Mouse (Mus musculus): ENCODE data around the gene Lrsam1.
"Not testable (repeated sequence)": the region's sequence is repeated elsewhere in the genome, so short reads cannot be mapped to it uniquely, and the experiment has no call there.

Lrsam1 gene

DNA sequence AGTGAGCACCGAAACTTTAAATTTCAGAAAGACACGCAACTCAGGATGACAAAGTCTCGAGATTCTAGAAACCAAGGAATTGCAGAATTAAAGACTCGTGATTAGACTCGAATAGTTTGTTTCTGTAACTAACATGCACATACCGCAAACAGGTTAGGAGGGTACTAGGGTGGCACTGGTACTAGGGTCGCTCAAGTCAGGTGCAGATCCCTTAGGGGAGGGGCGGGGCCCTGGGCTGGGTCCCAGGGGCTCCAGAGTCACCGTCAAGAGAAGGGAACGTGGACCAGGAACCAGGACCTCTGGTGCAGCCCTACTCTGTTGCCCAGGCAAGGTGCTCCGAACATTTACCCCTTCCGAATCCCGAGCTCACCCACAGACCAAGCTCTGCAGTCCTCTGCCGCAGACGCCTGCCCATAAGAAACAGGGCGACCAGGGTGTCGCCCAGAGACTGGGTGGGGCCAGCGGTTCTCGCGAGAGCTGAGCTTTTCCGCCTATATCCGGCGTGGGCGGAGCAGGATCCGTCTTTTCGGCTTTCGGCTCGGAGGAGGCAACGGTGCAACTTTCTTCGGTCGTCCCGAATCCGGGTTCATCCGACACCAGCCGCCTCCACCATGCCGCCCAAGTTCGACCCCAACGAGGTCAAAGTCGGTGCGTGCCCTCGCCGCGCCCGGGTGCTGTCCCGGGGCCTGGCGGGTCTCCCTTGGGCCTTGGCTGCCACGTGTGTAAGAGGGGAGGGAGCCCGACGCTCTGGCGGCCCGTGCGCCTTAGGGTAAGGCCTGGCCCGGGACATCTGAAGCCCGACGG is at the start of gene Lrsam1, which contains the start of gene Rpl12:
TSS of gene Lrsam1 (minus strand) at position 423 of the 804 bp plus-strand sequence.
TSS of gene Rpl12 (plus strand) at position 368 of the 804 bp plus-strand sequence.
- DNase-seq (ENCODE audit: low spot score), result peak; percentile 95

DNA sequence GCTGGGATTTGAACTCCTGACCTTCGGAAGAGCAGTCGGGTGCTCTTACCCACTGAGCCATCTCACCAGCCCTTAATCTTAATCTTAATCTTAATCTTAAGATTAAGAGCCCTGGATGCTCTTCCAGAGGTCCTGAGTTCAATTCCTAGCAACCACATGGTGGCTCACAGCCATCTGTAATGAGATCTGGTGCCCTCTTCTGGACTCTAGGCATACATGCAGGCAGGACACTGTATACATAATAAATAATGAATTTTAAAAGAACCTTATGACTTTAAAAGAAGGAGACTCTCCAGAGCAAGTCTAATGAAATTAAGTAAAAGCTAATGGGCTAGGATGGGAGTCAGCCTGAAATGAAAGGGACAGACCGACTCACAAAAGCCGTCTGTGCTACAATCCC is 47.6 kb upstream of the Lrsam1 start:
- DNase-seq (ENCODE audit: low spot score), result not testable (repeated sequence)

DNA sequence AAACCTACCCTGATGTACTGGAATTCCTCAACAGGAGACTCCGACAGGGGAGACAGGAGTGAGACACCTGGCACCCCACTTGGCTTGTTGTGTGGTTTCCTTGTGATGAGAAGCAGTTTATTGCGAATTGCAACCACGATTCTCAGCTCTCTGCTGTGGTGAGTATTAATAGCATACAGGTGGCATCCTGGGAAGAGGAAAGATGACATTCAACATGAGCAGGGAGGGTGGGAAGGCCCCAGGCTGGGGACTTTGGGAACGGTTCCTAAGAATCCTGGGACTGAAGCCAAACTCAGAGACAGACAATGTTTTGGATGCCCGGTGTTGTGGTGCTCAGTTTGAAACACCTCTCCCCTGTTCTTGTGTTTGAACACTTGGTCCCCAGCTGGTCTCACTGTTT is 43.6 kb upstream of the Lrsam1 start:
- no peak for DNase-seq (ENCODE audit: low spot score)

DNA sequence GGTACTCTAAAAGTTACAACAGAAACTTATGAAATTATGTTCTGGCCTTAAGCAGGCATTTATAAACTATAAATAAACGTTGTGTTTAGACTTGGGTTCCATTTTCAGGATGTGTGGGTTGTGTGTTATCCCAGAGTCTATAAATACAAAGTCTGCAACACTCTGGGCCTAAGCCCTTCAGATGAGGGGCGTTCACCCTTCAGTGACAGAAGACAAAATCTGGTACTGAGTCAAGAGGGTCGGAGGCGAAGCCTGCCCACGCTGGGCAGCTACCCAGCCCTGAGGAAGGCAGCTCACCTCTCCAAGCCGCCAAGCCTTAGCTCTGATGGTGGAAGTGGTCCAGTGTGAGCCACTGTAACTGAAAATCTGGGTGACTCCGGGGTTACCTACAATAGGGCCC is 40.7 kb upstream of the Lrsam1 start:
- DNase-seq (ENCODE audit: low spot score), result no peak

DNA sequence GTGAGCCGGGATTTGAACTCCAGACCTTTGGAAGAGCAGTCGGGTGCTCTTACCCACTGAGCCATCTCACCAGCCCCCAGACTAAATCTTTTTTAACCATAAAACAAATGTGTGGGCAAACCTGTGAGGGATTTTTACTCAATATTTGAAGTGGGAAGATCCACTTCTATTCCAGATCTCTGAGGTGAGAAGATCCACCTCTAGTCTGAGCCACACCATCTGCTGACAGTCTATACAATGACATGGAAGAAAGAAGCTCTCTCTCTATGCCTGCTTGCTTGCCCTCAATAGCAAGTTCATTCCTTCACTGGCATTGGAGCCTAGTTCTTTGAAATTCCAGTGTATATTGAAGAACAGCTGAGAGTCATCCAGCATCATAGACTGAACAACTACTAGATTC is 38.3 kb upstream of the Lrsam1 start:
- DNase-seq (ENCODE audit: low spot score), result no peak

DNA sequence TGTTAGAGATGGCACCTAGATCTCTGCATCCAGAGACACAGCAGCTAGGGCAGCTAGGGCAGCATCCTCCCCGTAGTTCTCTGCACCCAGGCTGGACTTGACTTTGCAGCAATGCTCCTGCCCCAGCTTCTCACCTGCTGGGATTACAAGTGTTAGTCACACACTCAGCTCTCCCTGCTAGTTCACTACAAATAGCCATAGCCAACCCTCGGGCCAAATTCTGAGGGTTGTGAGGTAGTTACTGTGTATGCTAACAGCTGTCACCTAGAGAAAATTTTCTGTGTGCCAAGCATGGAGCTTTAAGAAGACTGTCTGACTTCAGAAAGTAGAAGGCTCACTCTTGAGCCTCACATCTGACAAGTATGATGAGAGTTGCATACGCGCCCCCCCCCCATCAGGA is 36.4 kb upstream of the Lrsam1 start:
- no peak for DNase-seq (ENCODE audit: low spot score)

DNA sequence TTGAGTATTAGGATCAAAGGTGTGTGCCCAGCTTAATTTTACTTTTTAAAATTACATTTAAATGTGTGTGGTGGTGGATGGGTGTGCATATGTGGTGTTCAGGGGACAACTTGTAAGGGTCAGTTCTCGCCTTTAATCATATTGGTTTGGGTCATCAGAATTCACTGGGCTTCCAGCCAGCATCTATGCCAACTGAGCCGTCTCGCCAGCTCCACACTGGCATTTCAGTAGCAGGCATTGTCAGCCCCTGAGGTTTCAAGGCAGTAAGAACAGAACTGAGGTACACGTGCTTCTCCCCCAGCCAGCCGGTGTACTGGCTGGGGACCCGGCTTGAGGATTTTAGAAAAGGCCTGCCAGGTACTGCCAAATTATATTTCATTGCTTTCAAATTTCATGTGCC is 35.7 kb upstream of the Lrsam1 start:
- no peak for DNase-seq (ENCODE audit: low spot score)

DNA sequence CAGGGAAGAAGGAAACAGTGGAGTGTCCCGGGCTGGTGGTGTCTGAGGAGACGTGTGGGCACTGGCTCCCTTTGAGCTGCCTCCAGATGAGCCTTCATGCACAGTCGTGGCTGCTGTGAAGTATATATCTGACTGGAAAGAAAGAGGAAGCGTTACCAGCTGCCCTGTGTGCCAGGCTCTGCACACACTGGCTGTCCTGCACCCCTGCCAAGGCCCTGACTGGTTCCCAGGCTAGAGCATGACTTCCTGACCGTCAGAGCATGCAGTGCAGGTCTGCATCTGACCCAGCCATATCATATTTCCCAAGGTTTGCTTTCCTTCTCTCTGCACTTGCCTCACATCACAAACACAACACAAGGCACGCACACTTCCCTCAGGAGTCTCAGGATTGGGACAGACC is 30.7 kb upstream of the Lrsam1 start:
- no peak for DNase-seq (ENCODE audit: low spot score)

DNA sequence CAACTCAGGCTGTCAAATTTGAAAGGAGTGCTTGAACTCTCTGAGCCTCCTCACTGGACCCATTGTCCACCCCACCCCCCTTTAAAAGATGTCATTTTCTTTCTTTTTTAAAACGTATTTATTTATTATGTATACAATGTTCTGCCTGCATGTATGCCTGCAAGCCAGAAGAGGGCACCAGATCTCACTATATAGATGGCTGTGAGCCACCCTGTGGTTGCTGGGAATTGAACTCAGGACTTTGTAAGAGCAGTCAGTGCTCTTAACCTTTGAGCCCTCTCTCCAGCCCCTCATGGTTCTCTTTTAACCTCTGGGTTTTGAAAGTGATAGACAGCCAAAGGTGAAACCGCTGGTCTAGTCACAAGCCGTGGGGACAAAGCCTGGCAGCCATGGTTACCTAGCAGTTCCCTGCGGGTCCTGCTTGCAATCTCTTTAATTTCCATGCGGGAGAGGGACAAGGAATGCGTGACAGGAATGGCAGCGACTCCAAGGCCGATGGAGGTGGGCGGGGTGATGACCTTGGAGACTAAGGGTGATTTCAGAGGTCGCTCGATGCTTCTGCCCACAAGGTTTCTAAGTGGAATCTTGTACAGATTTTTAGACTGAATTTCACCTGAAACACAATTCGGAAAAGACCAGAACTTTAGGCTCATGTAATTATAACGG is 28.9 kb upstream of the Lrsam1 start:
- DNase-seq (ENCODE audit: low spot score), result no peak

DNA sequence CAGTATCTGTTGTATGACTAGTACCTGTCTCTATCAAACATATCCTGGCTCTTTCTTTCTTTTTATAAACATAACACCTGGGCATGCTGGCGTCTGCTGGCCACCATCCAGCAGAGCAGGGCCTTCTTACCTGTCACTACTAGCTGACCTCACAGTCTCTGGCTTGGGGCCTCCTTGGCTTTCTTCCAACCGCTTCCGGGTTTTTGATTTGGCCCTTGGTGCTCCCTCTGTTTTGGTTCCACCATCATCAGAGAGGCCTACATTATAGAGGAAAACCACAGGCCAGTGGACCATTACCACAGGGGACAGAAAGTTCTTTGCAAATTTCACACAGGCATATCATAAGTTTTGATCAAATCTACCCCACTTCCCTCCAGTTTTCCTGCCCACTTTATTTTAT is 28.0 kb upstream of the Lrsam1 start:
- no peak for DNase-seq (ENCODE audit: low spot score)

DNA sequence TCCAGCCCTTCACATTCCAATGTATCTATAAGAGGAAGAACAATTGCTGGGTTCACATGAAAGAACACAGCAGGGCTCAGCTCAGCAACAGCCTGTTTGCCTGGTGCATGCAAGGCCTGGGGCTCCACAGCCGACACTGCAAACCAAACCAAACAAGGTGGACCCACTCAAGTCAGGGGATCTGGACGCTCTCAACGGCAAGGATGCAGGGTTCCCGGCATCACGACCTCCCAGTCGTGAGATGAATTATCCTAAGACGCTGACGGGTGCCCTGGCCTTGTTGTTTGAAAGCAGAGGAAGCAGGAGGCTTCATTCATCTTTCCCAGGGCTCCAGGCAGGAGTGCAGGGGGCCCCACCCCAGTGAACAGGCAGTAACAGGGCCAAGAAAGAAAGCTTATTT is 24.4 kb upstream of the Lrsam1 start:
- DNase-seq (ENCODE audit: low spot score), result no peak

DNA sequence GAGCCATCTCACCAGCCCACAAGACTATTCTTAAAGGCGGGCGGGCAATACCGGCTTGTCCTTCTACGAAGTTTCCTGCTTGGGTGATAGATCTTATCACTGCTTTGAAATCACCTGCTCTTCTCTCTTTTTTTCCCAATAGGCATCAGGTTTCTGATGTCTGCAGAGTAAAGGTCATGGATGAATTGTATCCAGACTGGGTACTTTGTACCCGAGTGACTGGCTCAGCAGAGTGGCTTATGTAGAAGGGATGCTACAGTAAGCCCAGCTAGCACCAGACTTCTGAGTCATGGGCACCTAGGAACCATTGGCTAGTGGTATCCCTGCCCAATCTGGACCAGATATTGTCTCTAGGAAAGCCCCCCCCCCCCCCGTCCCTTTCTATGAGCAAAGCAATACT is 22.2 kb upstream of the Lrsam1 start:
- DNase-seq (ENCODE audit: low spot score), result no peak

DNA sequence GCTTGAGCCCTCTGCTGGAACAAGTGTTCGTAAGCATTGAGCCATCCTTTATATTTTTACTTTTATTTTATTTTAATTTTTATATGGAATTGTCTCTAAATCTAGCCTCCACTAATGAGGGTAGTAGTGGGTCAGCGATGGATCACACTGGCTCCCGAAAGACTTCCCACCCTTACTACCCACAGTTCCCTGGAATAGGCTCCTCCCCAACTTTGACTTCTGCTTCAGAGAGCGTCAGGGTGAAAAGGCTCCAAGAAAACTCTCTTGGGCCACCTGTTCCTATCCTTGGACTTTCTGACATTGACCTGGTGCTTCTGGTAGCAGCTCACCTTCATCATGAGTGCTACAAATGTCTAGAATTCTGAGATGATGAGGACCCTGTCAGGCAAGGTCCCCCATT is 21.3 kb upstream of the Lrsam1 start:
- no peak for DNase-seq (ENCODE audit: low spot score)

DNA sequence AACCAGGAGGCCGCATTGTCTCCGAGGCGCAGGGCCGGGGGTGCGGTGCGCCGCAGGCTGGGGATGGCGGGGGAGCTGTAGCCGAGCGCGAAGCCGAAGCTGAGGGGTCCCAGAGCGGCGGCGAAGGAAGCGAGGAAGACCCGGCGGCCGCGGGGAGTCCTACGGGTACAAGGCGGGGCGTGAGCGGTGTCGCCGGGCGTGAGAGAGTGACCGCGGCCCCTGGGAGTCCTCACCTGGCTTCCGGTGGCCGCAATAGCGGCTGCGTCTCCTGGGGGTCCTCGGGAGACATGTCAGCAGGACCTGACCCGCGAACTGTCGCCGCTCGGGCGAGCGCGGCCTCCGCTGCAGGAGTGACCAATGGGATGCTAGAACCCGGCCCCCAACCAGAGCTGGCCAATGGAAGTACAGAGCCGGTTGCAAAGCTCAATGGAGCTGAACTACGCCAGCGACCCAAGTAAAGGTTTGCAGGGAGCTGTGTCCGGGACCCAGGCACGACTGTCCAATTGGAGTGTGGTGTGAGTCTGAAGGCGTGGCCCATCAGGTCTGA is 20.4 kb upstream of the Lrsam1 start, which contains the start of gene Slc2a8:
TSS of gene Slc2a8 (minus strand) at position 359 of the 547 bp plus-strand sequence.
- DNase-seq (ENCODE audit: low spot score), result peak; percentile 94

DNA sequence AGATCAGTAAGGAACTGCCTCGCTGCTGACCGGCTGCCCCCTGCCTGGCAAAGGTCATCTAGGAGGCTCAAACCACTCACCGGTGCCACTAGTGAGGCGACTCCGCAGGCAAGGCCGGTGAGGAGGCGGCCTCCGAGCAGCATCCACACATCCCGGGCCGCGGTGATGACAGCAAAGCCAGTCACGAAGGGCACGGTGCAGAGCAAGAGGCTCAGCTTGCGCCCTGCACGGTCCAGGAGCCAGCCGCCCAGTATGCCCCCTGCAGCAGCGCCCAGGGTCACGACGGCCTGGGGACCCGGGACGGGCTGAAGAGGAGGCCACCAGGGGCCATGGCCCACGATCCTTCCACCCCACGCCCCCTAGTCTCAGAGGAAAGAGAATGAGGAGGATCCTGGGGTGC is 19.9 kb upstream of the Lrsam1 start:
- no peak for DNase-seq (ENCODE audit: low spot score)

DNA sequence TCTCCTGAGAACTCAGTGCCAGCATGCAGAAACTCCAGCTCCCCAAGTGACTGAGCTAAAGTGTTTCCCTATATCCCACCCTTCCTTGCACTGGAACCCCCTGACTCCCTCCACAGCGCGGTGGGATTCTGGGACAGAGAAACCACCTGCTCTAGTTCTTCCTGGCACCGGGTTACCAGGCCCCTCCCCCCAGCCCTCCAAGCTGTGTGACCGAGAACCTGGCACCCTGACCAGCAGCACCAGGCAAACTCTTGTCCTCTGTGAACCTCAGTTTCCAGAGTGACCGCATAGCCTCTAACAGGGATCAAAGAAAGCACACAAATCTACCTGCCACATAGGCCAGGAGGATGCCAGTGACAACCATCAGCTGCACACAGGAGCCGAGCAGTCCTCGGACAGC is 18.3 kb upstream of the Lrsam1 start:
- DNase-seq (ENCODE audit: low spot score), result no peak

DNA sequence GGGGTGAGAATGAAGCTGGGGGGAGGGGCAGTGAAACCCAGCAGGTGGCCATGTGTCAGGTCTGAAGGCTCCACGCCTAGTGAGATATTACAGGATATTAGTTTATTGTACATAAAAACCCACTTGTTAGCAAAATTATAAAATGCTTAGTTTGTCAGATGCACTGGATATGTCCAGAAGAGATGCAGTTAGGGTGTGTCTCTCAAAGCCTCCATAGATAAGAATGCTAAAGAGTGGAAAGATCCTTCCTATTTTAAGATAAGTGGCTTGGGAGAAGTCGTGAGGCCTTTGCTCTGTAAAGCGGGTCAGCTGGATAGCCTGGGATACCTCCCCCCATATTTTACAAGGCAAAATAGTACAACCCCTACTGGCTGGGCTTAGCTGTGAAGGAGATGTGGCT is 17.3 kb upstream of the Lrsam1 start:
- no peak for DNase-seq (ENCODE audit: low spot score)

DNA sequence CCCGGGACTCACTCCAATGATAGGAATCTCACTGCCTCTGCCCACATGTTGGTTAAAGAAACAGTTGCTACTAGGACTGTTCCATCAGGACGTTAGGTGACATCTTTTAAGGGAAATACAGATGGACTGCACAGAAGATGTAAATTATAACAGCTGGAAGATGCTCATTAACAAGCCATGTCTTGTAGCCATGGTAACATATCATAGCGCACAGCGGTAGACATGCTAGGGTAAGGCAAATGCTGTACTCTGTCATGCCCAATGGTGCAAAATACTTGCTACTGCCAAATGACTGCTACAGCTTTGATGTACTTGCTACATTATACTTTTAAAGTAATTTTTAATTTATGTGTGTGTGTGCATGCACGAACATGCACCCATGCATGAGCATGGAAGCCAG is 15.7 kb upstream of the Lrsam1 start:
- DNase-seq (ENCODE audit: low spot score), result no peak

DNA sequence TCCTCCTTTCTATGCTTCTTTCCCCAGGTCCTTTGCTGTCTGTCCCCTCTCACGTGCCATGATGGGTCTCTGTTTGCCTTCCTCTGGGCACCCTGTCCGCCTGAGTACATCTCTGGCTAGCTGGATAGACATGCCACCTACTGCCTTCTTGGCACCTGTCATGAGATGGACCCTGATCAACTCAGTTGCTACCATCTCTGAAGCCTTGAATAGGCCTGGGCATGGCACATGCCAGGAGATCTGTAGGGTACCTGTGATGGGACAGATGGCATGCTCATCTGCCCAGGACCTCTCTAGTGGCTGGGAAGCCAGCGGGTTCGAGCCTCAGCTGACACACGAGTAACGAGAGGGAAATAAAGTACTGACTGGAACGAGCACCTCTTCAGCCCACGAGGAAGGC is 12.8 kb upstream of the Lrsam1 start:
- DNase-seq (ENCODE audit: low spot score), result no peak

DNA sequence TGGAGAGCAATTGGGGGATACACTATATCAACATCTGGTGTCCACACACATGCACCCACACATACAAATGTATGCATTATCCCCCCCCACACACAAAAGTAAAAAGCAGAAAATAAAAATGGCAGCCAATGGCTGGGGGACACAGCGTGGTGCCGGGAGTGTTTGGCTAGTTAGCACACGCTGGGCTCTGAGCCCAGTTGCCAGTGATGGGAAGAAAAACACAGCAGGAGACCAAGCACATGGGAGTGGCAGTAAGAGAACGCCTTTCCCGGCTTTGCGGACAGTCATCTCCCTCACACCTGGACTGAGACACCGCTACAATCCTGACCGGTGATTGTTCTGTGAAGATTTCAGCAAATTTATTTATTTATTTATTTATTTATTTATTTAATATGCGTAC is 9.8 kb upstream of the Lrsam1 start:
- no peak for DNase-seq (ENCODE audit: low spot score)

DNA sequence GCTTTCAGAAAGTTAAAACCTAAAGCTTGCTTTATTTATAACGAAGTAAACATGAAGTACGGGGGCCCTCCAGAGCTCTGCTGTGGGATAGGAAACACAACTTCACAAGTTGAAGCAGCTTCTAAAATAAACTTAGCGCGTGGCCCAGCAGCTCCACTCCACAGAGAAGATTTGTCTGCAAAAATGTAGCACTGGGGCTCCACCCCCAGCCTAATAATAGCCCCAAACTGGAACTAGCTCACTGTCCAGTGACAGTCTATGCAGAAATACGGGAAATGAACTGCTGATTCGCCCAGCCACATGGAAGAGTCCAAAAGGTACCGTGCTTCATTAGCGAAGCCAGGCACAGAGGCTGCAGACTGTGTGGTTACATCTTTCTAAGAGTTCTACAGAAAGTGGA is 7.9 kb upstream of the Lrsam1 start:
- peak; percentile 51 for DNase-seq (ENCODE audit: low spot score)

DNA sequence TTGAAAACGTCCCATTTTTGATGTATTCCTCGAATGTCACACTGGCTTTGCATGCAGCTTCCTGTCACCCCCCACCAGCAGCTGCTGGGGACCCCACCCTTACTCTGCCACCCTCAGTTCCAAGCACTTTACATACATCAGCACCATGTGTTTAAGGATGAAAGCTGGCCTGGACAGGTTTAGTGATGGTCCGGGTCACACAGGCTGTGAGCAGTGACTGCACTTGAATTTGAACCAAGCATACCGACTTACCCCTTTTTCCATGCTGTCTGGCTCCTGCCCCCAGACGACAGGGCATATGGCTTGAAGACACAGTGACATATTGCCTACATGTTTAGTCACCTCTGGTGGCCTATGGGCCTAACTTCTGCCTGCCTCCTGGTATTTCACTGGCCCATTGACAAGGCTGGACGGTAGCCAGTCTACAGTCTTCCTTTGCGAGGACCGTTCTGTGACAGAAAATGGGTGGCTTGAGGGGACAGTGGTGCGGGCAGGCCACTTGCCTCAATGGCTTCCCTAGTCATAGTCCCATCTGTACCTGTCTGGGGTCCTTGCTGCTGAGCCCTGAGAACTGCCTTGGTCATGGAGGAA is 6.7 kb upstream of the Lrsam1 start:
- no peak for DNase-seq (ENCODE audit: low spot score)
